In genomic region chr8:94702156-94702555, GRCm38 (mm10) we compare ENCODE assay signal across 10 mouse cellular contexts. TPM values are rescaled to one million over a fixed set of nuclear protein-coding genes. Genes with fewer than 3 reads are reported as not detected.
DNase-seq lines count a peak whose midpoint lies in the region; ATAC-seq lines count a peak whose summit lies in the region.
"Had no signal": no experiment of that assay in that cellular context is flagged by ENCODE, and none has a peak within 500 bp of the region (broad histone marks: within the 10 kb centered on the region; RNA-seq: fewer than 3 reads in every experiment).

No protein-coding gene starts in this region.

- peaks cover 4% of the 10 kb centered on the region for H3K27me3 ChIP-seq in lung, embryonic 16.5 days (ENCODE audit: control insufficient read depth, insufficient read depth, low read depth, low read length)
- H3K27me3 ChIP-seq in liver, embryonic 12.5 days (replicated peaks): peaks cover 33% of the 10 kb centered on the region
- peaks cover 11% of the 10 kb centered on the region for H3K27me3 ChIP-seq in neural tube, embryonic 15.5 days (replicated peaks)

- no peak overlapping the region for H3K9ac ChIP-seq in lung, embryonic 16.5 days (ENCODE audit: low read length)
- H3K9ac ChIP-seq in liver, embryonic 12.5 days: 0 out of 2 replicates have a peak overlapping the region, but pooled peaks have one; percentile 65
- no peak overlapping the region for H3K9ac ChIP-seq in neural tube, embryonic 15.5 days (replicated peaks)

- H3K4me3 ChIP-seq in lung, embryonic 16.5 days (ENCODE audit: low read length): no peak overlapping the region
- H3K4me3 ChIP-seq in liver, embryonic 12.5 days: peak overlapping the region; percentile 64
- peak overlapping the region; percentile 47; the same call in 1 of the 2 replicates for H3K4me3 ChIP-seq in neural tube, embryonic 15.5 days (replicated peaks)

- no peaks in the 10 kb centered on the region for H3K9me3 ChIP-seq in lung, embryonic 16.5 days (ENCODE audit: control insufficient read depth, low read length)
- no peaks in the 10 kb centered on the region for H3K9me3 ChIP-seq in liver, embryonic 12.5 days (replicated peaks)
- H3K9me3 ChIP-seq in neural tube, embryonic 15.5 days (replicated peaks): no peaks in the 10 kb centered on the region
- H3K9me3 ChIP-seq: neural tube, embryonic 13.5 days had no signal

- no peaks in the 10 kb centered on the region for H3K4me1 ChIP-seq in lung, embryonic 16.5 days (replicated peaks; ENCODE audit: control insufficient read depth, insufficient read depth, low read length)
- H3K4me1 ChIP-seq in liver, embryonic 12.5 days: peaks cover 36% of the 10 kb centered on the region
- 0 out of 2 replicates have a peak, but pooled peaks cover 3% of the 10 kb centered on the region for H3K4me1 ChIP-seq in neural tube, embryonic 15.5 days
- H3K4me1 ChIP-seq: neural tube, embryonic 13.5 days had no signal

- ATAC-seq in lung, embryonic 16.5 days (ENCODE audit: low read depth): no peak
- no peak for ATAC-seq in liver, embryonic 12.5 days
- no peak for ATAC-seq in neural tube, embryonic 15.5 days (ENCODE audit: low FRiP score)

- no peaks in the 10 kb centered on the region for H3K36me3 ChIP-seq in lung, embryonic 16.5 days (ENCODE audit: control insufficient read depth, insufficient read depth, low read length)
- H3K36me3 ChIP-seq in liver, embryonic 12.5 days: no peaks in the 10 kb centered on the region
- no peaks in the 10 kb centered on the region for H3K36me3 ChIP-seq in neural tube, embryonic 15.5 days
- H3K36me3 ChIP-seq: neural tube, embryonic 13.5 days had no signal

- H3K27ac ChIP-seq in lung, embryonic 16.5 days (ENCODE audit: low read length): no peak overlapping the region
- H3K27ac ChIP-seq in liver, embryonic 12.5 days: no peak overlapping the region
- H3K27ac ChIP-seq in neural tube, embryonic 15.5 days (replicated peaks): peak overlapping the region; percentile 83; the same call in 1 of the 2 replicates

- DNase-seq in heart, adult 11 months: peak; percentile 24
- DNase-seq in heart, adult 18-20 months: no peak
- DNase-seq in lung, postnatal 25 days (ENCODE audit: low spot score): no peak
- no peak for DNase-seq in cerebellum, postnatal 14 days
- no peak for DNase-seq in right cerebral cortex, postnatal 10 days (ENCODE audit: low spot score in 2 of 2)

- WGBS in lung, embryonic 16.5 days: 70% methylated on average over 3 of the region's 3 CpGs
- WGBS in liver, embryonic 12.5 days (ENCODE audit: insufficient replicate concordance): 58% methylated on average over 3 of the region's 3 CpGs
- 67% methylated on average over 3 of the region's 3 CpGs for WGBS in neural tube, embryonic 15.5 days

- H3K4me2 ChIP-seq in lung, embryonic 16.5 days (ENCODE audit: low read depth, low read length): peak overlapping the region; percentile 70
- H3K4me2 ChIP-seq in liver, embryonic 12.5 days: peak overlapping the region; percentile 73
- peak overlapping the region; percentile 54 for H3K4me2 ChIP-seq in neural tube, embryonic 15.5 days

RNA-seq across cellular contexts. Expression of gene Pllp, which starts 6.1 kb away (rescaled TPM):
- total RNA-seq in heart, adult 18-20 months (2021): under 1 TPM; 0.69 to 0.87 TPM
- polyA plus RNA-seq in lung, embryonic 16.5 days (2015; fragmentation: Nextera tagmentation; extraction: Ambion mirVana): 3.6 TPM in 2 replicates
- 1.4 TPM in 2 replicates for polyA plus RNA-seq in liver, embryonic 12.5 days (2016; fragmentation: Nextera tagmentation; extraction: Ambion mirVana)
- 3.9 and 8.6 TPM in 2 replicates for polyA plus RNA-seq in neural tube, embryonic 15.5 days (2015; fragmentation: Nextera tagmentation; extraction: Ambion mirVana)

RNA-seq across cellular contexts. Expression of gene Arl2bp, which starts 35.8 kb away (rescaled TPM):
- 10 to 100 TPM; 91.1 to 97.5 TPM for total RNA-seq in heart, adult 18-20 months (2021)
- 106 and 118 TPM in 2 replicates for polyA plus RNA-seq in lung, embryonic 16.5 days (2015; fragmentation: Nextera tagmentation; extraction: Ambion mirVana)
- 42.3 and 44.9 TPM in 2 replicates for polyA plus RNA-seq in liver, embryonic 12.5 days (2016; fragmentation: Nextera tagmentation; extraction: Ambion mirVana)
- polyA plus RNA-seq in neural tube, embryonic 15.5 days (2015; fragmentation: Nextera tagmentation; extraction: Ambion mirVana): 179 and 182 TPM in 2 replicates

RNA-seq across cellular contexts. Expression of gene Ccl22, which starts 43.2 kb away (rescaled TPM):
- 1 to 10 TPM in 1 of 2 experiments, not detected in 1; 1.3 TPM for total RNA-seq in heart, adult 18-20 months (2021)
- not detected in 2 replicates for polyA plus RNA-seq in lung, embryonic 16.5 days (2015; fragmentation: Nextera tagmentation; extraction: Ambion mirVana)
- 0.07 and 0.23 TPM in 2 replicates for polyA plus RNA-seq in liver, embryonic 12.5 days (2016; fragmentation: Nextera tagmentation; extraction: Ambion mirVana)
- 0.10 TPM in 1 of 2 replicates, not detected in the other for polyA plus RNA-seq in neural tube, embryonic 15.5 days (2015; fragmentation: Nextera tagmentation; extraction: Ambion mirVana)
- polyA plus RNA-seq: lung, embryonic 14.5 days; neural tube, embryonic 13.5 days had no signal
